Mouse (Mus musculus) MEL (cell line): ENCODE measurements around the gene Asb16. TPM values are rescaled to one million over a fixed set of nuclear protein-coding genes. Genes with fewer than 3 reads are reported as not detected.
A peak's percentile ranks its signal among the peaks of the same experiment; 100 is the strongest.

Experiments
- DNase-seq: peaks from one replicate; pipeline ENCODE4 v3.0.0; 2011; ENCODE audit warnings: low read depth, low spot score
- H3K27ac ChIP-seq: 2 replicates; pipeline ENCODE4 v1.5.1; 2012; ENCODE audit warnings: low read depth, mild to moderate bottlenecking, control low read depth, low read length, moderate library complexity; ENCODE audit not compliant: control insufficient read depth
- H3K27me3 ChIP-seq, 2 experiments: fragments of 150-350 bp in 1 of 2; sonication (generic) in 1 of 2; 2 replicates each; pipeline ENCODE4 v1.6.1; 2012; ENCODE audit warnings: low read length in 2 of 2, mild to moderate bottlenecking in 2 of 2, improper control_type of control experiment in 1 of 2, moderate library complexity in 1 of 2; ENCODE audit not compliant: insufficient read depth in 2 of 2, control insufficient read depth in 1 of 2
- H3K36me3 ChIP-seq, 2 experiments: 2 replicates each; pipeline ENCODE4 v1.6.1; 2012 to 2014; ENCODE audit warnings: low read length in 2 of 2, improper control_type of control experiment in 1 of 2, inconsistent platforms in 1 of 2, mild to moderate bottlenecking in 1 of 2; ENCODE audit not compliant: insufficient read depth in 2 of 2, control insufficient read depth in 1 of 2
- H3K4me1 ChIP-seq, 2 experiments: fragments of 150-350 bp in 1 of 2; sonication (generic) in 1 of 2; 2 replicates each; pipeline ENCODE4 v1.6.1; 2012; ENCODE audit warnings: low read length in 2 of 2, improper control_type of control experiment in 1 of 2, mild to moderate bottlenecking in 1 of 2; ENCODE audit not compliant: insufficient read depth in 2 of 2, control insufficient read depth in 1 of 2
- H3K4me3 ChIP-seq, 2 experiments: fragments of 150-350 bp in 1 of 2; sonication (generic) in 1 of 2; 2 replicates each; pipeline ENCODE4 v1.5.1; 2012; ENCODE audit warnings: low read depth in 2 of 2, low read length in 2 of 2, mild to moderate bottlenecking in 2 of 2, moderate library complexity in 2 of 2, control low read depth in 1 of 2, improper control_type of control experiment in 1 of 2; ENCODE audit not compliant: control insufficient read depth in 1 of 2, insufficient read depth in 1 of 2
- H3K79me2 ChIP-seq: 2 replicates; pipeline ENCODE4 v1.6.1; 2012; ENCODE audit warnings: mild to moderate bottlenecking, low read length, moderate library complexity; ENCODE audit not compliant: control insufficient read depth, poor library complexity, insufficient read depth
- H3K9ac ChIP-seq: 2 replicates; pipeline ENCODE4 v1.6.1; 2012; ENCODE audit warnings: low read depth, mild to moderate bottlenecking, control low read depth, low read length, moderate library complexity; ENCODE audit not compliant: control insufficient read depth, poor library complexity, severe bottlenecking
- H3K9me3 ChIP-seq: fragments of 150-350 bp; sonication (generic); replicated peaks from 2 replicates; pipeline ENCODE4 v1.6.1; 2012; ENCODE audit warnings: mild to moderate bottlenecking, low read length, improper control_type of control experiment, moderate library complexity; ENCODE audit not compliant: insufficient read depth
- BHLHE40 ChIP-seq: IDR thresholded peaks from 2 replicates; pipeline ENCODE4 v1.6.1; 2012; ENCODE audit warnings: low read depth, mild to moderate bottlenecking, inconsistent platforms, low read length, improper control_type of control experiment, borderline replicate concordance
- CHD1 ChIP-seq: IDR thresholded peaks from 2 replicates; pipeline ENCODE4 v1.6.1; 2012; ENCODE audit warnings: low read depth, mild to moderate bottlenecking, inconsistent platforms, low read length, improper control_type of control experiment
- CHD2 ChIP-seq: IDR thresholded peaks from 2 replicates; pipeline ENCODE4 v1.6.1; 2011; ENCODE audit warnings: low read length, improper control_type of control experiment
- CTCF ChIP-seq, 3 experiments: IDR thresholded peaks in 2 of 3; conservative IDR thresholded peaks in 1 of 3; 2 replicates each; pipeline ENCODE4 v1.5.1; 2011 to 2012; ENCODE audit warnings: low read length in 3 of 3, low read depth in 2 of 3, mild to moderate bottlenecking in 2 of 3, improper control_type of control experiment in 1 of 3, inconsistent platforms in 1 of 3, mixed read lengths in 1 of 3, moderate library complexity in 1 of 3; ENCODE audit not compliant: control insufficient read depth in 1 of 3, insufficient read depth in 1 of 3, poor library complexity in 1 of 3, severe bottlenecking in 1 of 3
- E2F4 ChIP-seq: IDR thresholded peaks from 2 replicates; pipeline ENCODE4 v1.6.1; 2011; ENCODE audit warnings: low read depth, low read length, improper control_type of control experiment, borderline replicate concordance
- ELF1 ChIP-seq: IDR thresholded peaks from 2 replicates; pipeline ENCODE4 v1.6.1; 2014; ENCODE audit warnings: low read depth, mild to moderate bottlenecking, inconsistent platforms, low read length, improper control_type of control experiment, moderate library complexity
- EP300 ChIP-seq, 2 experiments: IDR thresholded peaks; 2 replicates each; pipeline ENCODE4 v1.6.1; 2011; ENCODE audit warnings: improper control_type of control experiment in 2 of 2, low read length in 2 of 2, low read depth in 1 of 2, mild to moderate bottlenecking in 1 of 2
- ETS1 ChIP-seq: IDR thresholded peaks from 2 replicates; pipeline ENCODE4 v1.6.1; 2012; ENCODE audit warnings: low read depth, mild to moderate bottlenecking, inconsistent platforms, low read length, improper control_type of control experiment, moderate library complexity
- GATA1 ChIP-seq: IDR thresholded peaks from 2 replicates; pipeline ENCODE4 v1.6.1; 2011; ENCODE audit warnings: low read depth, low read length, improper control_type of control experiment
- HCFC1 ChIP-seq: IDR thresholded peaks from 2 replicates; pipeline ENCODE4 v1.6.1; 2012; ENCODE audit warnings: low read depth, mild to moderate bottlenecking, inconsistent platforms, low read length, improper control_type of control experiment, moderate library complexity
- KAT2A ChIP-seq: conservative IDR thresholded peaks from 2 replicates; pipeline ENCODE4 v1.6.1; 2012; ENCODE audit warnings: low read depth, low read length, improper control_type of control experiment, inconsistent platforms
- MAZ ChIP-seq: IDR thresholded peaks from 2 replicates; pipeline ENCODE4 v1.6.1; 2012; ENCODE audit warnings: low read depth, mild to moderate bottlenecking, inconsistent platforms, low read length, improper control_type of control experiment
- MEF2A ChIP-seq: IDR thresholded peaks from 2 replicates; pipeline ENCODE4 v1.6.1; 2014; ENCODE audit warnings: low read depth, mild to moderate bottlenecking, inconsistent platforms, low read length, improper control_type of control experiment; ENCODE audit not compliant: poor library complexity, insufficient replicate concordance, severe bottlenecking; ENCODE audit errors: extremely low read depth
- MXI1 ChIP-seq: IDR thresholded peaks from 2 replicates; pipeline ENCODE4 v1.6.1; 2011; ENCODE audit warnings: mild to moderate bottlenecking, low read depth, low read length, improper control_type of control experiment
- MYB ChIP-seq: IDR thresholded peaks from 2 replicates; pipeline ENCODE4 v1.6.1; 2011; ENCODE audit warnings: mild to moderate bottlenecking, low read depth, low read length, improper control_type of control experiment
- NELFE ChIP-seq: IDR thresholded peaks from 2 replicates; pipeline ENCODE4 v1.6.1; 2011; ENCODE audit warnings: low read depth, low read length, improper control_type of control experiment
- RAD21 ChIP-seq: IDR thresholded peaks from 2 replicates; pipeline ENCODE4 v1.6.1; 2011; ENCODE audit warnings: mild to moderate bottlenecking, low read depth, low read length, improper control_type of control experiment
- RCOR1 ChIP-seq: IDR thresholded peaks from 2 replicates; pipeline ENCODE4 v1.6.1; 2012; ENCODE audit warnings: low read depth, mild to moderate bottlenecking, inconsistent platforms, low read length, improper control_type of control experiment
- SIN3A ChIP-seq: IDR thresholded peaks from 2 replicates; pipeline ENCODE4 v1.6.1; 2012; ENCODE audit warnings: low read length, improper control_type of control experiment, inconsistent platforms
- TBP ChIP-seq: IDR thresholded peaks from 2 replicates; pipeline ENCODE4 v1.8.0; 2011; ENCODE audit warnings: low read depth, low read length, improper control_type of control experiment
- TCF12 ChIP-seq: IDR thresholded peaks from 2 replicates; pipeline ENCODE4 v1.6.1; 2014; ENCODE audit warnings: low read depth, mild to moderate bottlenecking, inconsistent platforms, low read length, improper control_type of control experiment, moderate library complexity
- UBTF ChIP-seq: IDR thresholded peaks from 2 replicates; pipeline ENCODE4 v1.6.1; 2012; ENCODE audit warnings: low read depth, mild to moderate bottlenecking, inconsistent platforms, low read length, improper control_type of control experiment, moderate library complexity, borderline replicate concordance; ENCODE audit not compliant: insufficient read depth
- USF1 ChIP-seq: IDR thresholded peaks from 2 replicates; pipeline ENCODE4 v1.6.1; 2014; ENCODE audit warnings: low read depth, mild to moderate bottlenecking, inconsistent platforms, low read length, improper control_type of control experiment, moderate library complexity
- USF2 ChIP-seq, 2 experiments: IDR thresholded peaks; 2 replicates each; pipeline ENCODE4 v1.6.1; 2011 to 2012; ENCODE audit warnings: improper control_type of control experiment in 2 of 2, low read length in 2 of 2, borderline replicate concordance in 1 of 2, inconsistent platforms in 1 of 2, low read depth in 1 of 2, mild to moderate bottlenecking in 1 of 2; ENCODE audit not compliant: insufficient read depth in 1 of 2
- ZC3H11A ChIP-seq: IDR thresholded peaks from 2 replicates; pipeline ENCODE4 v1.6.1; 2012; ENCODE audit warnings: low read depth, mild to moderate bottlenecking, inconsistent platforms, low read length, improper control_type of control experiment
- ZKSCAN1 ChIP-seq: IDR thresholded peaks from 2 replicates; pipeline ENCODE4 v1.6.1; 2012; ENCODE audit warnings: low read depth, mild to moderate bottlenecking, inconsistent platforms, low read length, improper control_type of control experiment, moderate library complexity
- ZMIZ1 ChIP-seq: IDR thresholded peaks from 2 replicates; pipeline ENCODE4 v1.6.1; 2012; ENCODE audit warnings: low read depth, mild to moderate bottlenecking, inconsistent platforms, low read length, improper control_type of control experiment, moderate library complexity
- ZNF384 ChIP-seq: IDR thresholded peaks from 2 replicates; pipeline ENCODE4 v1.6.1; 2012; ENCODE audit warnings: low read depth, mild to moderate bottlenecking, inconsistent platforms, low read length, improper control_type of control experiment
- polyA plus RNA-seq, 2 experiments: library from polyadenylated mRNA; stranded (reverse) in 1 of 2; unstranded in 1 of 2; fragments of >175 nt in 1 of 2; fragments of >200 nt in 1 of 2; gene quantifications; 2 replicates each; pipeline versions ENCODE4 v1.2.1 to v1.2.4; 2012; ENCODE audit warnings: low replicate concordance in 2 of 2, low read depth in 1 of 2; ENCODE audit not compliant: insufficient read length in 2 of 2, insufficient read depth in 1 of 2, missing spikeins in 1 of 2
- total RNA-seq: library from RNA; depleted of rRNA; stranded (reverse); fragments of 300-350 nt; gene quantifications from 2 replicates; pipeline ENCODE4 v1.2.3, GENCODE M21; 2012

The Asb16 gene
- total and polyA plus RNA-seq, 3 experiments = 4.4 to 8.5 TPM; not detected in 1

- TF ChIP-seq EP300 (IDR thresholded peaks at IDR 0.05; ENCODE audit: low read depth in 1 of 2, low read length in 2 of 2) = no peak
- TF ChIP-seq ZMIZ1 = 0 out of 2 replicates have a peak, but pooled peaks have one; percentile 29
- no peak for TF ChIP-seq ZKSCAN1
- no peak for TF ChIP-seq TBP
Observed at GRCm38 (mm10) chr11:102295598-102296471, 27.3 kb downstream of the Asb16 start (continued).

- H3K36me3 ChIP-seq = peaks cover 2 to 9% of the 10 kb centered on the region in 2 experiments; a peak in 3 of 4 replicates
- H3K9me3 ChIP-seq = no peaks in the 10 kb centered on the region
- peaks cover 2 to 14% of the 10 kb centered on the region in 2 experiments; a peak in 3 of 4 replicates for H3K4me1 ChIP-seq
- peaks cover 24% of the 10 kb centered on the region for H3K79me2 ChIP-seq
- DNase-seq = peak; percentile 100
- H3K27ac ChIP-seq = peak within 1 kb of the TSS; percentile 99
- no peaks in the 10 kb centered on the region for H3K27me3 ChIP-seq
- H3K4me3 ChIP-seq = peak within 1 kb of the TSS; percentile 82 to 84
- H3K9ac ChIP-seq = peak within 1 kb of the TSS; percentile 93
- TF ChIP-seq CHD2 (peak; percentile 60), ETS1 (peak; percentile 18), ZKSCAN1 (no peak), ZNF384 (0 out of 2 replicates have a peak, but pooled peaks have one; percentile 12), TBP (peak; percentile 83), CTCF (IDR thresholded peaks at IDR 0.05 in 2 of 3, conservative IDR thresholded peaks at IDR 0.05 in 1 of 3; ENCODE audit: control insufficient read depth in 1 of 3, insufficient read depth in 1 of 3, low read depth in 2 of 3, low read length in 3 of 3, poor library complexity in 1 of 3, severe bottlenecking in 1 of 3) (no peak), NELFE (peak; percentile 92), ZC3H11A (no peak), UBTF (peak; percentile 70), E2F4 (0 out of 2 replicates have a peak, but pooled peaks have one; percentile 53), MXI1 (peak; percentile 82), MAZ (peak; percentile 41; the same call in 1 of the 2 replicates), HCFC1 (peak; percentile 87), SIN3A (no peak; the same call in none of the 2 replicates), TCF12 (0 out of 2 replicates have a peak, but pooled peaks have one; percentile 52), MEF2A (0 out of 2 replicates have a peak, but pooled peaks have one; percentile 43), GATA1 (no peak), EP300 (IDR thresholded peaks at IDR 0.05; ENCODE audit: low read depth in 1 of 2, low read length in 2 of 2) (peak in 1 of 2 experiments; percentile 49; a peak in 1 of 4 replicates), USF2 (IDR thresholded peaks at IDR 0.05; ENCODE audit: borderline replicate concordance in 1 of 2, insufficient read depth in 1 of 2, low read depth in 1 of 2, low read length in 2 of 2) (no peak), ELF1 (peak; percentile 69), RCOR1 (no peak), USF1 (no peak), KAT2A (no peak; the same call in 1 of the 2 replicates), RAD21 (no peak), MYB (no peak), CHD1 (no peak), BHLHE40 (peak; percentile 23; the same call in 1 of the 2 replicates), ZMIZ1 (peak; percentile 93)
Observed at GRCm38 (mm10) chr11:102296491-102297472, 28.2 kb downstream of the Asb16 start, which contains the start of gene Atxn7l3. Gene Atxn7l3 (minus strand): TSS chr11:102296631.
